Mouse (Mus musculus): ENCODE measurements around the gene Cped1.

DNA sequence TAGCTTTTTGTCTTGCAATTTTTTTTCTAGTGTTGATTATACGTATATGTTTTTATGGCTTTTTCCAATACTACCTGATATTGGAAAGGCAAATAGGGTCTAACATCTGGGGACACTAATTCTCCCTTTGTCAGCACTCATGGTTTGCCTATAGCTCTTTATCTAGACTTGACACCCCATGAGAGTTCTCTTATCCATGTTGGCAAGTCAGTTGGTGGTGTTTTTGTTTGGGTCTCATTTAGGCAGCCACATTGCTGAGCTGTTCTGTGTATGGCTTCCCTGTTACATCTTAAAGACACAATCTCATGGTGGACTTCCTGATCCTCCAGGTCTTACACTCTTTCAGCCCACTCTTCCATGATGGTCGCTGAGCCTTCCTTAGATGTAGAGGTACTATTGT, 42.1 kb downstream of the Cped1 start:
- TF ChIP-seq POLR2A (IDR thresholded peaks at IDR 0.05; ENCODE audit: insufficient read depth, low read depth, low read length) (no peak), CTCF (IDR thresholded peaks at IDR 0.05; ENCODE audit: insufficient read depth, low read depth, low read length) (no peak)

Data from olfactory bulb, adult 2 months (tissue).